Mouse (Mus musculus) midbrain, embryonic 15.5 days (tissue): Measurements from ENCODE around the gene Foxp1. TPM values are rescaled to one million over a fixed set of nuclear protein-coding genes. Genes with fewer than 3 reads are reported as not detected.

Experiments used
- ATAC-seq: fragments of 200-750 bp; cut with Nextera tagmentation; replicated peaks from 2 replicates; pipeline ENCODE4 v1.8.0; 2017; ENCODE audit warnings: moderate TSS enrichment
- H3K27ac ChIP-seq: fragments of 300-500 bp; sonication (generic); 2 replicates; pipeline ENCODE4 v1.5.1; 2015; ENCODE audit warnings: mild to moderate bottlenecking, inconsistent platforms
- H3K27me3 ChIP-seq: fragments of 300-500 bp; sonication (generic); replicated peaks from 2 replicates; pipeline ENCODE4 v1.6.1; 2015; ENCODE audit warnings: inconsistent platforms
- H3K36me3 ChIP-seq: fragments of 300-500 bp; sonication (generic); replicated peaks from 2 replicates; pipeline ENCODE4 v1.6.1; 2015; ENCODE audit warnings: inconsistent platforms
- H3K4me1 ChIP-seq: fragments of 300-500 bp; sonication (generic); 2 replicates; pipeline ENCODE4 v1.6.1; 2015; ENCODE audit warnings: inconsistent platforms
- H3K4me2 ChIP-seq: fragments of 300-500 bp; sonication (generic); 2 replicates; pipeline ENCODE4 v1.6.1; 2015; ENCODE audit warnings: inconsistent platforms, mild to moderate bottlenecking, moderate library complexity
- H3K4me3 ChIP-seq: fragments of 300-500 bp; sonication (generic); 2 replicates; pipeline ENCODE4 v1.5.1; 2015; ENCODE audit warnings: mild to moderate bottlenecking, inconsistent platforms
- H3K9ac ChIP-seq: fragments of 300-500 bp; sonication (generic); 2 replicates; pipeline ENCODE4 v1.6.1; 2015; ENCODE audit warnings: mild to moderate bottlenecking, inconsistent platforms
- H3K9me3 ChIP-seq: fragments of 300-500 bp; sonication (generic); 2 replicates; pipeline ENCODE4 v1.6.1; 2016; ENCODE audit warnings: inconsistent platforms
- WGBS: fragments of 180-500 bp; shearing (Covaris S2); methylation state at CpG from one replicate; pipeline ENCODE4 v1.1.7; 2015; ENCODE audit warnings: mixed read lengths; 5-methylcytosine and 5-hydroxymethylcytosine counted together
- polyA plus RNA-seq: library from polyadenylated mRNA; unstranded; fragments of >200 nt; fragmentation: Nextera tagmentation; extraction: Ambion mirVana; gene quantifications from 2 replicates; pipeline ENCODE4 v1.2.1, GENCODE M21; 2015

Gene Foxp1
- polyA plus RNA-seq, 1 experiment from 2014 or later: 84.1 TPM

DNA sequence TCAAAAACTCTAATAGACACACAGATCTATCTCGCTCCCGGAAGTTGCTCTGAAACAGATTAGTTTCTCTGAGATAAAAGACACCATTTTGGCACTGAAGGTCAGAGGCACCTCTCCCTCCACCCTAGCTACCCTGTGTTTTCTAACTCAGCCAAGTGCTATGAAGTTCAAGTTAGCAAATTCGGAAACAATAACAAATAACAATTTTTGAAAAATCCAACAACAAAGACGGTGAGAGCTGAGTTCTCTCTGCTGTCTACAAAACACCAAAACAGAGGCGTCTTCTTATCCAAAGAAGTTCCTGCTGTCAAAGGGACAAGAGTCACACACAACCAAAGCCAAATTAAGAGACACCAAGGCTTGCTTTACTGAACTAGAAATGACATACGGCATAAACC lies 349.9 kb downstream of the Foxp1 start:
- Histone ChIP-seq H3K36me3 (no peaks in the 10 kb centered on the region), H3K9me3 (no peaks in the 10 kb centered on the region), H3K4me3 (no peak overlapping the region), H3K27ac (no peak overlapping the region), H3K9ac (no peak overlapping the region), H3K4me2 (no peak overlapping the region), H3K4me1 (no peaks in the 10 kb centered on the region), H3K27me3 (no peaks in the 10 kb centered on the region)
- 86% methylated on average over 6 of the region's 6 CpGs for WGBS
- ATAC-seq: no peak

DNA sequence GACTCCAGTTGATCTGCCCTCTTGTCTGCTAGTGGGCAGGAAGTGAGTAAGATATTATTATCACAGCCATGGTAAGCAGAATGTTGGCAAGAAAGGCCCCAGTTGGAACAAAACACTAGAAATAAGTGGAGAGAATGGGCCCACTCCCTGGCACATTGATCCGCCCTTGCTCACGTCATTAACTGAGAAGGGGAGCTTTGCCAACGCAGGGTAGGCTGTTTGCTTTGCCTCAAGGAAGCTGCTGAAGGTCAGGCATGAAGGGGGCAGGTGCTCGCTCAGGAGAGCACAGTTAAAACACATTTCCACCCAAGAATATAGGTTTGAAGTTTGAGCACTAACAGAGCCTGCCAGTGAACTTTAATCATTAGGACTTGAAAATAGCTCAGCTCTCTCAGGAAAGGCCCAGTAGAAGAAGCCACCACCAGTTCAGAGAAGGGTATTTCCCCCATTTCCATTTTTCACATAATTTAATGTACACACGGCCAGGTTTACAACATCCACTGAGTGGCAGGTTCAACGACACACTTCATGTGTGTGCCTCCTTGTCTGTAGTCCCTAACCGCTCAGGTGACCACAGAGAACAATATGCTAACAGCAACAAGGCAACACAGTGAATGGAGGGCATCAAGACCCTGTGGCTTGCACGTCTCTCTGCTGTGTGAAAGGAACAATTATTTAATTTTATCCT lies 350.5 kb downstream of the Foxp1 start:
- H3K36me3 ChIP-seq: no peaks in the 10 kb centered on the region
- no peaks in the 10 kb centered on the region for H3K4me1 ChIP-seq
- WGBS: 85% methylated on average over 8 of the region's 8 CpGs
- H3K27ac ChIP-seq: no peak overlapping the region
- no peak overlapping the region for H3K4me3 ChIP-seq
- H3K4me2 ChIP-seq: no peak overlapping the region
- ATAC-seq: no peak
- H3K27me3 ChIP-seq: no peaks in the 10 kb centered on the region
- H3K9me3 ChIP-seq: no peaks in the 10 kb centered on the region
- no peak overlapping the region for H3K9ac ChIP-seq

DNA sequence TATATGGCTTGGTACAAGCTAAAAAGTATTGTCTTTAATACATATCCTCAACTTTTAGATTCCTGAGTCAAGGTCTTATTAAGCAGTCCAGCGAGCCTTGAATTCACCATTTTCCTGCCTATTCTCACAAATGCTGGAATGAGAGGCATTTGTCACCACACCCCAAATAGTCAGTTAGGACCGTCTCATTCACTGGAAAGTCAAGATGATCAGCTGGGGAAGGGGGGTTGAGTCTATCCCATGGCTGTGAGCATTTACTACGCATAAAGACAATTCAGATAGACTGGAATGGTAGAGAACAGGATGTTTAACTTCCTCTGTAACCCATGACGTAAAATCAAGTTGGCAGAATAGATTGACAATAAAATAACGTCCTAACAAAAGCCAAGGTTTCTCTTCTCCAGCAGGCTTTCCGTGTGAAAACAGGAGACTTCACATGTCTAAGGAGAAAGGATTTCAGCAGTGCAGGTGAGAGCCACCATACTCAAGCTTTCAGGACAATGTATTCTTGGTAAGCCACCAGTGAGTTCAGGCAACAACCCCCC lies 351.2 kb downstream of the Foxp1 start:
- H3K9ac ChIP-seq: no peak overlapping the region
- no peak for ATAC-seq
- 84% methylated on average over 6 of the region's 6 CpGs for WGBS
- no peaks in the 10 kb centered on the region for H3K27me3 ChIP-seq
- no peak overlapping the region for H3K4me2 ChIP-seq
- H3K36me3 ChIP-seq: no peaks in the 10 kb centered on the region
- H3K27ac ChIP-seq: no peak overlapping the region
- H3K4me1 ChIP-seq: no peaks in the 10 kb centered on the region
- no peaks in the 10 kb centered on the region for H3K9me3 ChIP-seq
- no peak overlapping the region for H3K4me3 ChIP-seq

DNA sequence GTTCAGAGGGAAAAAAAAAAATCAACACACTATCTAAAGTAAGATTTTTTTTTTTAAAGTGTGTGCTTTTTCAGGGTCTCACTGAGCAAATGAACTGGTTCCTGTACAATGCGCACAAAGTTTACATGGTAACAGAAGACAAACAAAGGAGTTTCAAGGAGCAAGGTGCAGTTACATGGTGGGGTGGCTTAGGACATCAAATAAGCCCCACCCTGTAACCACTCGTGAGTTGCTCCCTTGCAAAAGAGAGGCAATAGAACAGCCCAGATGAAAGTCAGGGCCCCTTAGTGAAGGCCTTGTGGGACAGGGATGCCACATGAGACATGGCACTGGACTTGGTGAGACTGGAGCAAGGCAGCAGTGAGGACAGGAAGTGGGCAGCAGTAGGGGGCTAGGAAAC lies 353.8 kb downstream of the Foxp1 start:
- no peak overlapping the region for H3K27ac ChIP-seq
- no peak overlapping the region for H3K9ac ChIP-seq
- no peak for ATAC-seq
- H3K27me3 ChIP-seq: no peaks in the 10 kb centered on the region
- no peaks in the 10 kb centered on the region for H3K4me1 ChIP-seq
- no peaks in the 10 kb centered on the region for H3K36me3 ChIP-seq
- no peak overlapping the region for H3K4me2 ChIP-seq
- no peak overlapping the region for H3K4me3 ChIP-seq
- no peaks in the 10 kb centered on the region for H3K9me3 ChIP-seq
- 88% methylated on average over 2 of the region's 2 CpGs for WGBS

DNA sequence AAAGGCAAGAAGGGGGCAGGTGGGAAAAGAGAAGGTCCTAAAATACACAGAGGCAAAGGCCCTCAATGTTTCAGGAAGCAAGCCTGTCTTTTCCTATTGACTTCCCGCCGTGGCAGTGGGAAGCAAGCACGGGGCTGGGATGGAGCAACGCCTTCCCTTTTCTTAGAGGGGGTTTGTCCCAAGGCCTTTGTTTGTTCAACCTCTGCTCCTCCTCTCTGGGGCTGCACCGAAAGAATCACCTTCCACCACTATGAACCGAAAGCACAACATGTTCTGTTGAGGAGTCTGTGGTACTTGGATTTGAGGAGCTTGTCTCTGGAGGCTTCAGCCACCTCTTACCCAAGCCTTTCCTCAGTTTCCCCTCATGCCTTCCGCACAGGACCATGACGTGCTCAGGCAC lies 355.5 kb downstream of the Foxp1 start:
- H3K27me3 ChIP-seq: no peaks in the 10 kb centered on the region
- no peak for ATAC-seq
- H3K4me1 ChIP-seq: no peaks in the 10 kb centered on the region
- 52% methylated on average over 8 of the region's 8 CpGs for WGBS
- H3K27ac ChIP-seq: no peak overlapping the region
- no peaks in the 10 kb centered on the region for H3K9me3 ChIP-seq
- H3K36me3 ChIP-seq: no peaks in the 10 kb centered on the region
- H3K4me2 ChIP-seq: no peak overlapping the region
- no peak overlapping the region for H3K9ac ChIP-seq
- H3K4me3 ChIP-seq: no peak overlapping the region

DNA sequence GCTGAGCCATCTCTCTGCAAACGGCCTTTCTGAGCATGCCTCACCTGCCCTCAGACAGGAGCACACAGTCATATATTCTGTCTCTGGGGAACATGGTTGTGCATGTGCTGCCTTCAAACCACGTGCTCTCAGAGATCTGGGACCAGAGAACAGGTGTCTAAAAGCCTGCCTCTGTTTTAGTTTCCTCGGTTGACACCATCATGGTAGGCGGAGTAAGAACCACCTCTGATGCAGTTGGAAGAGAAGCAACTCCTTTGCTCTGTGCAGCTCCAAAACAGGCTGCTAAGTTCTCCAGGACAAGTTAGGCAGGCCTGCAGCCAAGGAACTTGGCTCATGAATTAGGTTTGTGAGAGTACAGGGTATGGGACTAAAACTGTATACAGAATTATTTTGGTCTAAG lies 356.4 kb downstream of the Foxp1 start:
- no peaks in the 10 kb centered on the region for H3K4me1 ChIP-seq
- no peak overlapping the region for H3K4me2 ChIP-seq
- H3K4me3 ChIP-seq: no peak overlapping the region
- H3K36me3 ChIP-seq: no peaks in the 10 kb centered on the region
- H3K9me3 ChIP-seq: no peaks in the 10 kb centered on the region
- H3K27ac ChIP-seq: no peak overlapping the region
- WGBS: 93% methylated on average over 4 of the region's 4 CpGs
- H3K9ac ChIP-seq: no peak overlapping the region
- ATAC-seq: no peak
- H3K27me3 ChIP-seq: no peaks in the 10 kb centered on the region

DNA sequence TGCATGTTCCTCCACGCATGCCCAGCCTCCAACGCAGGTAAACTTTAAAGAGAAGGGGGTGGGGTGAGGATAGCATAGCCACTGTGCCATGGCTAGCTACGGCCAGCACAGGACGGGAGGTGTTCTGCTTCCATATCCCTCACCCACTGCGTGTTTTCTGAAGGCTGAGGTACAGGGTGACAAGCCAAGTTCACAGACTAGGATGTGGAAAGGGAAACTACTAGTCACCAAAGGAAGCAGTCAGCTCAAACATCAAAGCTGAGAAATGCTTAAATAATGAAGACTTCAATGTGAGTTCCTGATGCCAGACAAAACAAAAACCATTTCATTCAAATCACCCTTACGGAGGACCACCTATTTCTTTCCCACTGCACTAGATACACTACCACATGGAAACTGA lies 357.8 kb downstream of the Foxp1 start:
- H3K27me3 ChIP-seq: no peaks in the 10 kb centered on the region
- no peaks in the 10 kb centered on the region; the same call in 1 of the 2 replicates for H3K4me1 ChIP-seq
- H3K9ac ChIP-seq: no peak overlapping the region
- 94% methylated on average over 6 of the region's 6 CpGs for WGBS
- no peaks in the 10 kb centered on the region for H3K9me3 ChIP-seq
- no peak for ATAC-seq
- H3K4me3 ChIP-seq: no peak overlapping the region
- H3K4me2 ChIP-seq: no peak overlapping the region
- no peak overlapping the region for H3K27ac ChIP-seq
- H3K36me3 ChIP-seq: no peaks in the 10 kb centered on the region

DNA sequence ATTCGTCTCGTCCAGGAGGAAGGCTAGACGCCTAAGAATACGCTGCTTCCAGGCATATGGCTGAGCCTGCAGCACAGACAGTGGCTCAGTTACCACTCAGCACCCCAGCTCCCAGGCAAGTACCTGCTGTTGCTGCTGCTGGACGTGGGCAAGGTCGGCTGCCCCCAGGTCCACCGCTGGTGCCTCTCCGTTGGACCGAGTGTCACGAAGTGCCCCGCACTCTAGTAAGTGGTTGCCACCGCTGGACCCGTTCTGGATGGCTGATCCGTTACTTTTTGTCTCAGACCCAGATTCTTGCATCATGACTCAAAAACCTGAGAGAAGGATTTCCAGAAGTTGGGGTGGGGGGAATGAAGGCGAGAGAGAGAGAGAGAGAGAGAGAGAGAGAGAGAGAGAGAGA lies 359.8 kb downstream of the Foxp1 start:
- 89% methylated on average over 15 of the region's 15 CpGs for WGBS
- ATAC-seq: no peak
- H3K27ac ChIP-seq: no peak overlapping the region
- H3K27me3 ChIP-seq: no peaks in the 10 kb centered on the region
- H3K4me1 ChIP-seq: peaks cover 3% of the 10 kb centered on the region; the same call in 1 of the 2 replicates
- no peak overlapping the region for H3K9ac ChIP-seq
- H3K4me3 ChIP-seq: no peak overlapping the region
- no peak overlapping the region for H3K4me2 ChIP-seq
- no peaks in the 10 kb centered on the region for H3K36me3 ChIP-seq
- no peaks in the 10 kb centered on the region for H3K9me3 ChIP-seq

DNA sequence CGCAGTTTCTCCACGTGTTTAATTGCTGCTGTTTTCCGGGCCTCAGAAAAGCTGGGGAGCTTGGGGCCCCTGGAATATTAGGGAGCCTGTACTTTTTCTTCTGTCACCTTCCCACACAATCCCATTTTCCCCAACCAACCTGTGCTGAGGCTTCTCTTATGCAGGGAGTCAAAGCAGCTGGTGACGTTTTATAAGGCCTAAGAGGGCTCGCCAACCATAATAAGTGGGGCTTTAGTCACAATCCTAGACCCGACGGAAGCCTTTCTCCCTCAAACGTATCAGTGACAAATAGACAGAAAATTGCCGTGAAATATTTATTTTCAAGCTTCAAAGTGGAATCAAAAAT lies 362.2 kb downstream of the Foxp1 start:
- ATAC-seq: no peak
- H3K27ac ChIP-seq: 0 out of 2 replicates have a peak overlapping the region, but pooled peaks have one; percentile 27
- no peak overlapping the region for H3K4me3 ChIP-seq
- WGBS: 70% methylated on average over 9 of the region's 9 CpGs
- peaks cover 3% of the 10 kb centered on the region; the same call in 1 of the 2 replicates for H3K4me1 ChIP-seq
- H3K9me3 ChIP-seq: no peaks in the 10 kb centered on the region
- no peak overlapping the region for H3K4me2 ChIP-seq
- no peaks in the 10 kb centered on the region for H3K27me3 ChIP-seq
- H3K9ac ChIP-seq: no peak overlapping the region
- H3K36me3 ChIP-seq: no peaks in the 10 kb centered on the region

DNA sequence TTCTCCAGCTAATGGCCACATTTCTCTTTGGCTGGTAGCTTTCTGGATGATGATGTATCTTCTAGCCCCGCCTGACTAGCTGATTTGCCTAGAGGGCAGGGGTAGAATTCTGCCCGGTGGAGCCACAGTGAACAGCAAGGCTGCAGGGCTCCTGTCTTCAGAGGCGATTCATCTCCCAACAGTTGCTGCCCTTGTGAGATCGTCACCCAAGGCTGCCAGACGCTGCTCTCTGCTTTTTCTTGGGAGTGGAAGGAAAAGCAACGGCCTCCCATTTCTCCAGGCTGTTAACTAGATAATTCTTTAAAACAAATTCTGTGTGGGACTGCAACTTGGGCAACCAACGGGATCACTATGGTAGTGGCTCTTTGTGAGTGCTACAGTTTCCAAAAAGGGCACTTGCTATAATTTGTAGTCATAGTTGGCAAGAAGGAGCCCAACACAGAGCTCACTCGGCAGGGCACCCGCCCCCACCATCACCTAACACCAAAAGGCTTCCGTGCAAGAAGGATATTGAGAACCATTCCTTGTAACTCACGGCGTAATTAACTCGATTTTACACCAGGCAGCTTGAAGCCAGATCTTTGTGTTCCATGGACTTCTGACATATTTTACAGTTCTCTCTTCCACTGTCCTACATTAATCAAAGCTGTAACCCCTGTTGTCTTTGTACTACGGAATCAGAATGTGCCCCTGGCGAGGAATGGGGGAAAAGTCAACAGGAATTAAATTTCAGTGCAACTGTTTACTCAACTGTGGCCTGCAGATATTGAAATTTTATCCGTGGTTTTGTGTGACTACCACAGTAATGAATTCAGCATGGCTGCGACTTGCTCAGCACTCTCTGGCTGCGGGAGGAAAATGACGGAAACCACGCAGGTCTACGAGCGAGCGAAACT lies 362.8 kb downstream of the Foxp1 start:
- no peaks in the 10 kb centered on the region for H3K27me3 ChIP-seq
- no peaks in the 10 kb centered on the region for H3K36me3 ChIP-seq
- no peaks in the 10 kb centered on the region for H3K9me3 ChIP-seq
- no peak overlapping the region for H3K4me3 ChIP-seq
- H3K27ac ChIP-seq: 0 out of 2 replicates have a peak overlapping the region, but pooled peaks have one; percentile 27
- no peak for ATAC-seq
- no peak overlapping the region for H3K4me2 ChIP-seq
- H3K4me1 ChIP-seq: peaks cover 3% of the 10 kb centered on the region; the same call in 1 of the 2 replicates
- no peak overlapping the region for H3K9ac ChIP-seq
- WGBS: 66% methylated on average over 23 of the region's 23 CpGs

DNA sequence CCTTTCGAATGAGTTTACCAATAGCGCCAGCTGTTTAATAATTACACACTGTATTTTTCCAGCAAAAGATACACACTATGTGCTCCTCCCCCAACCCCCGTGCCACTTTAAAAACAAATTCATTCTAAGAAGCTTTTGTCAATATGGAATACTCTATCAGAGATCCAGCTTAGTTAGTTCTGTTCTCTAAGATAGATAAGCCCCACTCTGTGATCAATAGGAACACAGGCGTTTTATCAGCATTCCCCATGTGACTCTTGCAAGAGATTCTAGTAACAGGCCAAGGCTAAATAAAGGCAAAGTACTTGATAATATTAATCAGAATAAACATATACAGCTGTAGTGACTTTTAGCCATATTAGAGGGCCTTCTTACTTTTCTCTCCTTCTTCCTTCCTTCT lies 368.8 kb downstream of the Foxp1 start:
- Histone ChIP-seq H3K4me1 (no peaks in the 10 kb centered on the region), H3K9ac (no peak overlapping the region), H3K4me2 (no peak overlapping the region), H3K36me3 (no peaks in the 10 kb centered on the region), H3K27me3 (no peaks in the 10 kb centered on the region), H3K4me3 (no peak overlapping the region), H3K27ac (no peak overlapping the region), H3K9me3 (no peaks in the 10 kb centered on the region)
- WGBS: 88% methylated on average over 4 of the region's 4 CpGs
- ATAC-seq: no peak

DNA sequence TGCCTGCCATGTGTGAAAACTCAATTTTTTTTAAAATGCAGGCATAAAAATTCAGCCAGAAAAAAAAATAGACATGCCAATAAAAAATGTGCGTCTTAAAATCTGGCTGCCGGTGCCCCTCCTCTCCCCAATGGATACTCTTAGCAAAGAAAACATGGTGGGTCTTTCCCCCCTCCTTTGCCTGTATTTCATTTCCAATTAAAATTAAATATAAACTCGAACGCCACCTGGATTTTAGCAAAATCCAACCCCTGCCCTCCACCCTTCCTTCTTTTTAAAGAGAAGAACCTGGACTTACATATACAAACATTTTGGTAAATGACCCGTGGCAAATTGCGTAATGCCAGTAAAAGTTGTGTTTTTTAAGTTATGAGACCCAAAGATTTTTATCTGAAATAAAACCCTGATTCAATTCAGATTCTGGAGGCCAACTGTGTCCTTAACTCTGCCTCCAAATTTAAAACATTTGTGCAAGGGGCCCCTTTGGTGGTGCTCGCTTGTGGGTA lies 376.1 kb downstream of the Foxp1 start:
- WGBS: 93% methylated on average over 7 of the region's 7 CpGs
- no peaks in the 10 kb centered on the region for H3K9me3 ChIP-seq
- no peaks in the 10 kb centered on the region for H3K27me3 ChIP-seq
- no peak overlapping the region for H3K27ac ChIP-seq
- H3K9ac ChIP-seq: no peak overlapping the region
- no peak overlapping the region for H3K4me3 ChIP-seq
- no peak for ATAC-seq
- H3K36me3 ChIP-seq: no peaks in the 10 kb centered on the region
- H3K4me1 ChIP-seq: no peaks in the 10 kb centered on the region
- H3K4me2 ChIP-seq: no peak overlapping the region
